Mouse (Mus musculus) embryonic fibroblast, embryonic 13.5 days (primary cell): ENCODE data around the gene Pdcd6. TPM values are rescaled to one million over a fixed set of nuclear protein-coding genes. Genes with fewer than 3 reads are reported as not detected.

Experiments used
- H3K27ac ChIP-seq: 2 replicates; pipeline ENCODE4 v1.5.1; 2012; ENCODE audit warnings: low read length, control low read depth, inconsistent platforms; ENCODE audit not compliant: insufficient read depth
- H3K4me1 ChIP-seq: 2 replicates; pipeline ENCODE4 v1.6.1; 2011; ENCODE audit warnings: low read length; ENCODE audit not compliant: control insufficient read depth, insufficient read depth
- H3K4me3 ChIP-seq: 2 replicates; pipeline ENCODE4 v1.5.1; 2011; ENCODE audit warnings: mild to moderate bottlenecking, control low read depth, low read length; ENCODE audit not compliant: insufficient read depth
- CTCF ChIP-seq: IDR thresholded peaks from 2 replicates; pipeline ENCODE4 v1.5.1; 2011; ENCODE audit warnings: mild to moderate bottlenecking, control low read depth, low read length, moderate library complexity, borderline replicate concordance; ENCODE audit not compliant: insufficient read depth
- POLR2A ChIP-seq: IDR thresholded peaks from 2 replicates; pipeline ENCODE4 v1.6.1; 2011; ENCODE audit warnings: low read depth, mild to moderate bottlenecking, control low read depth, low read length, moderate library complexity
- polyA plus RNA-seq: library from polyadenylated mRNA; stranded (reverse); fragments of >200 nt; gene quantifications from 2 replicates; pipeline ENCODE4 v1.2.4, GENCODE M21; 2011; ENCODE audit warnings: low read depth; ENCODE audit not compliant: missing spikeins, insufficient read length

Pdcd6 gene
- polyA plus RNA-seq = 121 and 123 TPM in 2 replicates

GRCm38 (mm10) chr13:74317170-74317849 is at the start of gene Pdcd6:
Pdcd6 (minus strand) TSS chr13:74317580.
- TF ChIP-seq POLR2A (peak; percentile 77), CTCF (no peak)
- H3K4me3 ChIP-seq = peak within 1 kb of the TSS; percentile 81
- no peak within 1 kb of the TSS for H3K27ac ChIP-seq
- no peaks in the 10 kb centered on the region for H3K4me1 ChIP-seq

DNA sequence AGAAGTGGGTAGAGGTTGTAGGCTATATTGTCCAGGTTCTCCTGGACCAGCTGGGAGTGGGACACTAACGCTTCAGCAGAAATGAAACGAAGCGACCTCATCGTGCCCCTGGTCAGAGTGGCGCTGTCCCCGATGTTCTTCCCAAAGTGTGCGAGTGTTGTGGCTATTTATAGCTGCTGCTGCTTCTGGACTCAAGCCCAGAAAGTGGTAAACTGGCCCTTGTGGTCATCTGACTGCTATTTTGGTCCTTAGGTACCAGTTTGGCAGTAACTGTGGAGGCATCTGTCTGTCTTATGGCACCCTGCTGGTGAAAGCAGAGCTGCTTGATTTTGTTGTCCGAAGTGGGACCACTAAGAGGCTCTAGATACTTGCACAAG is 46.5 kb upstream of the Pdcd6 start, which contains the start of gene Lrrc14b:
TSS of gene Lrrc14b (minus strand) at position 147 of the 377 bp plus-strand sequence.
- H3K4me1 ChIP-seq = peaks cover 6% of the 10 kb centered on the region; the same call in 1 of the 2 replicates
- H3K27ac ChIP-seq = no peak within 1 kb of the TSS
- TF ChIP-seq CTCF = no peak
- TF ChIP-seq POLR2A = no peak
- no peak within 1 kb of the TSS for H3K4me3 ChIP-seq

- Histone ChIP-seq H3K4me1 (peaks cover 6% of the 10 kb centered on the region; the same call in 1 of the 2 replicates), H3K27ac (no peak overlapping the region), H3K4me3 (no peak overlapping the region)
- TF ChIP-seq CTCF (no peak), POLR2A (no peak)
These were observed 45.9 kb upstream of the Pdcd6 start for GRCm38 (mm10) chr13:74363176-74363858.

- Histone ChIP-seq H3K4me1 (peaks cover 6% of the 10 kb centered on the region; the same call in 1 of the 2 replicates), H3K4me3 (no peak overlapping the region), H3K27ac (no peak overlapping the region)
- TF ChIP-seq POLR2A (no peak), CTCF (no peak)
These were observed 44.8 kb upstream of the Pdcd6 start for GRCm38 (mm10) chr13:74362218-74362617.

GRCm38 (mm10) chr13:74356491-74356890 is 39.1 kb upstream of the Pdcd6 start:
- no peak overlapping the region for H3K27ac ChIP-seq
- H3K4me3 ChIP-seq = no peak overlapping the region
- H3K4me1 ChIP-seq = no peaks in the 10 kb centered on the region
- TF ChIP-seq CTCF = no peak
- no peak for TF ChIP-seq POLR2A

GRCm38 (mm10) chr13:74350435-74350906 is 33.1 kb upstream of the Pdcd6 start:
- no peak overlapping the region for H3K27ac ChIP-seq
- peak overlapping the region; percentile 79 for H3K4me3 ChIP-seq
- peaks cover 5% of the 10 kb centered on the region; the same call in 1 of the 2 replicates for H3K4me1 ChIP-seq
- no peak for TF ChIP-seq CTCF
- TF ChIP-seq POLR2A = no peak

DNA sequence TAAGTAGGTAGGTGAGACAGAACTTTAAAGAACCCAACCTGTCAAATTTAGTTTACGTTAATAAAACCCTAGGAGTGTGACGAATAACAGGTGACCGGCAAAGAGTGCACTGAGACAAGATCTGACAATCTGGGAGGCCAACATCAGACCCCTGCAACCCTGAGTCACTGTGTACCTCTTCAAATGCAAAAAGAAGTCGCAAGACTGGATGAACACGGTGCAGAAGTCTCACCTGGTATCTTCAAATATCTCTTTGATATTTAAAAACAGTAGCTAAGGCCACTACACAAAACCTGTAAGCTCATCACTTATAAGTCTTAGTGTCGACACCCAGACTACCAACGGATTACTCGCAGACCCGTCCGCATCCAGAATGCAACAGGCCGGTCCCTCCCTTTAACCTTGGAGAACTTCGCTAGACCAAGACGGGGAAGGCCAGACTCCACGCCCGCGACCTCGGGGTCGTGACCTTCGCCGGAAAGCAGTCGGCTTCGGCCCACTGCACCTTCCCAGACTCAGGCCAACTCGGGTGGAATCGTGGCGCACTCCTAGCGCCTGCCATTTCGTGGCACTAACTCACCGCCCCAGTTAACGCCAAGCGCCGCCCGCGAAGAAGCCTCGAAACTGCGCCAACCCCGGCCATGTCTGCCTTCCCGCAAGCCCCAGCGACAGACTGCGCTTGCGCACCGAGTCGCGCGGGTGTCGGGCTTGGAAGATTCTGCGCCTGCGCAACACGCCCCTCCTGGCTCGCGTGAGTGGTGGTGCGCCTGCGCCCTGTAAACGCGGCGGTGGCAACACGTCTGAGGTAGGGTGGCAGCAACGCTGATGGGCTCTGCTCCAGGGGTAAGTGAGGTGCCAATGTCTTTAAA is 32.4 kb upstream of the Pdcd6 start, which contains the start of the genes Sdha and Ccdc127:
TSS of gene Sdha (minus strand) at position 715 of the 869 bp plus-strand sequence.
TSS of gene Ccdc127 (plus strand) at position 744 of the 869 bp plus-strand sequence.
- Histone ChIP-seq H3K4me3 (peak within 1 kb of the TSS; percentile 79), H3K4me1 (peaks cover 5% of the 10 kb centered on the region; the same call in 1 of the 2 replicates), H3K27ac (no peak within 1 kb of the TSS)
- no peak for TF ChIP-seq CTCF
- TF ChIP-seq POLR2A = peak; percentile 96

DNA sequence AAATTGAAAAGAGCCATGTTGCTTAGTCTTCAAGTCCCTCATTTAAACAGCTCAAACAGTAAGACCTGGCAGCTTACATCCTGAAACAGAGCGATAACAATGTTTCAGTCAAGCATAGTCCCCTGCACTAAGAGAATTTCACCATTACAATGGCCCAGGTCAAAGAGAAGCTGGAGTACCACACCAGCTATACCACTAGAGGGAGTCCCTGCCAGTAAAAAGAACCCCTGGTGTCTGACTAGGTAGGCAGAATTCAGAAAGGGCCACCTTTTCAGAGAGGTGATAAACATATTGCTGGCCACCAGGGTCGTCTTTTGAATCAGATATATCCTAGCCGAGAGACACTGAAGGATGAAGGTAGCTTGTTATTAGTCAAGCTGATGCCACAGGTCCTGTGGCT is 23.7 kb upstream of the Pdcd6 start:
- H3K27ac ChIP-seq = no peak overlapping the region
- no peaks in the 10 kb centered on the region for H3K4me1 ChIP-seq
- H3K4me3 ChIP-seq = no peak overlapping the region
- no peak for TF ChIP-seq CTCF
- no peak for TF ChIP-seq POLR2A

DNA sequence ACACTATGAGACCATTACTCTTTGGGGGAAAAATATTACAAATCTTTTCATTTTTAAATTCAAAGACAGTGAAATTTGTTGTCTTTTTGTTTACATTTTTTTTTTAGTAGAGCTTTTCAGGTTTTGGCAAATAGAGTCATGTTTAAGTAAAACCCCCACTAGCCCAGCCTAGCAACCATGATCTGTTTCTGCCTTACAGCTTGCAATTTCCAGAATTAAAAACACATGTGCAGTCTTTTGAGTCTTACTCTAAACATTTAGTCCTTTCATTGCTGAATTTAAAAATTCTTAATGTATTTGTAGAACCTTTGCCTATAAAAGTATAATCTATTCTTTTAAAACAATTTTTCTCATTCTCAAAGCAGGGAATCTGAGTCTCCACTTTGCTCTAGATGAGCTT is 11.9 kb upstream of the Pdcd6 start:
- TF ChIP-seq POLR2A (no peak), CTCF (no peak)
- Histone ChIP-seq H3K4me3 (no peak overlapping the region), H3K4me1 (no peaks in the 10 kb centered on the region), H3K27ac (no peak overlapping the region)

DNA sequence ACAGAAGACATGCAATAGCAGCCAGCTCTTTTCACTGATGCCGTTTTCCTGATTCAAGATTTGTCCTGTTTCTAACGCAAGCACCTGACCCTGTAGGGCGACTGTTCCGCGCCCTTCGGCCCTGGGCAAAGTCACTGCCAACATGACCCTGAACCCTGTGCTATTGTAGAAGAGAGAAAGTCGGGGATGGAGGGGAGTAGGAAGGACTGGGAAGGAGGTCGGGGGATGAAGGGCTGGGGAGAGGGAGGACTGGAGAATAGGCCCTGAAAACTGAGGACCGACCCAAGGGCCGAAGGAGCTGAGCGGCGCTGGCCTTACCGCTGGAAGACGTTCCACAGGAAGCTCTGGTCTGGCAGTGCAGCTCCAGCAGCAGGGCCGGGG is 601 bp downstream of the Pdcd6 start:
- TF ChIP-seq POLR2A (no peak), CTCF (no peak)
- no peaks in the 10 kb centered on the region for H3K4me1 ChIP-seq
- no peak overlapping the region for H3K27ac ChIP-seq
- H3K4me3 ChIP-seq = peak overlapping the region; percentile 81
